Mouse (Mus musculus) forebrain, embryonic 16.5 days (tissue): ENCODE data around the gene Atxn2l. TPM values are rescaled to one million over a fixed set of nuclear protein-coding genes. Genes with fewer than 3 reads are reported as not detected.

Experiments
- ATAC-seq: fragments of 200-750 bp; cut with Nextera tagmentation; 2 replicates; pipeline ENCODE4 v1.8.0; 2017; ENCODE audit warnings: mild to moderate bottlenecking, moderate library complexity
- H3K27ac ChIP-seq: fragments of 300-500 bp; sonication (generic); 2 replicates; pipeline ENCODE4 v1.5.1; 2014; ENCODE audit warnings: low read length, control low read depth
- H3K27me3 ChIP-seq: fragments of 300-500 bp; sonication (generic); replicated peaks from 2 replicates; pipeline ENCODE4 v1.6.1; 2014; ENCODE audit warnings: low read length; ENCODE audit not compliant: control insufficient read depth, insufficient read depth
- H3K36me3 ChIP-seq: fragments of 300-500 bp; sonication (generic); 2 replicates; pipeline ENCODE4 v1.6.1; 2014; ENCODE audit not compliant: control insufficient read depth, insufficient read depth
- H3K4me1 ChIP-seq: fragments of 300-500 bp; sonication (generic); replicated peaks from 2 replicates; pipeline ENCODE4 v1.6.1; 2014; ENCODE audit warnings: low read length; ENCODE audit not compliant: control insufficient read depth, insufficient read depth
- H3K4me2 ChIP-seq: fragments of 300-500 bp; sonication (generic); 2 replicates; pipeline ENCODE4 v1.6.1; 2014; ENCODE audit warnings: mild to moderate bottlenecking, low read length, control low read depth
- H3K4me3 ChIP-seq: fragments of 300-500 bp; sonication (generic); replicated peaks from 2 replicates; pipeline ENCODE4 v1.5.1; 2014; ENCODE audit warnings: mild to moderate bottlenecking, low read length, control low read depth
- H3K9ac ChIP-seq: fragments of 300-500 bp; sonication (generic); replicated peaks from 2 replicates; pipeline ENCODE4 v1.6.1; 2014; ENCODE audit warnings: low read depth, low read length, control low read depth
- H3K9me3 ChIP-seq: fragments of 300-500 bp; sonication (generic); 2 replicates; pipeline ENCODE4 v1.6.1; 2016; ENCODE audit warnings: low read length; ENCODE audit not compliant: control insufficient read depth
- WGBS: fragments of 180-500 bp; shearing (Covaris S2); extraction: QIAGEN DNeasy Blood & Tissue Kit; methylation state at CpG from one replicate; pipeline ENCODE4 v1.1.7; 2014; 5-methylcytosine and 5-hydroxymethylcytosine counted together
- polyA plus RNA-seq: library from polyadenylated mRNA; unstranded; fragments of >200 nt; fragmentation: Nextera tagmentation; extraction: Ambion mirVana; gene quantifications from 2 replicates; pipeline ENCODE4 v1.2.1, GENCODE M21; 2015

Gene Atxn2l
- polyA plus RNA-seq, 1 experiment from 2014 or later = 69.9 TPM

DNA sequence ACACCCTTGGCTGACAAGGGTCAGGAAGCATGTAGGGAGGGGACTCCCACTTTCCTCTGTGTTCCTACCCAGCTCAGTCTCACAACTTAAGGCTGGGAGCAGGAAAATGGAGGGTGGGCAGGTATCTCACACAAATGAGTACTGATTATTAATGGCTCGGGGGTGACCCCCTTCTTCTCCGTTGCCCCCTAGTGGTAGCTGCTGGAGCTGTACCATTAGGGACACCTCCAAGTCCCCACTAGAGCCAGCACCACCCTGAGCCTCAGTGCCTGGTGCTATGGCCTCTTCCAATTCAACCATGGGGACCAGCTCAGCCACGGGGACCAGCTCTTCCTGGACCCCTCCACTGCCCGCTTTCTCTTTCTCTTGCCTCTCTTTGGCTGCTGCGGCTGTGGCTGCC is 36.0 kb downstream of the Atxn2l start:
- no peak overlapping the region for H3K4me3 ChIP-seq
- peaks cover 26% of the 10 kb centered on the region for H3K36me3 ChIP-seq
- 63% methylated on average over 5 of the region's 5 CpGs for WGBS
- no peaks in the 10 kb centered on the region for H3K4me1 ChIP-seq
- H3K27ac ChIP-seq = no peak overlapping the region
- no peaks in the 10 kb centered on the region for H3K9me3 ChIP-seq
- no peaks in the 10 kb centered on the region for H3K27me3 ChIP-seq
- H3K9ac ChIP-seq = no peak overlapping the region
- no peak overlapping the region for H3K4me2 ChIP-seq
- no peak for ATAC-seq

DNA sequence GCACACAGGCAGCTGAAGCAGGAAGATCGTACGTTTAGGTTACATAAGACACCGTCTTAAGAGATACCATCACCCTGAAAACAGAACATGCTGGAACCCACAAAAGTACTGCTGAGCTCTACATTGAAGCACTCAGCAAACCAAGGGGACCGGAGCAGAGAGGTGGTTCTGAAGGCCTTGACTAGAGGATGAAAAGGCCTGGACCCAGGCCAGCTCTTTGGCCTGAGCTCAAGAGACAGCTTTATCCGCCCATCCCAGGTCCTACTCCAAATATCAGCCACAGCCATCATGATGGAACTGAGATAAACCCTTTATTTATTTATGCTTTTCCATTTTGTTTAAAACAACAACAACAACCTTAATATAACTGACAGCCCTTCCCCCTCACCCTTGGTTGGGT is 36.5 kb downstream of the Atxn2l start:
- Histone ChIP-seq H3K4me2 (no peak overlapping the region), H3K27ac (no peak overlapping the region), H3K36me3 (peaks cover 26% of the 10 kb centered on the region), H3K9me3 (no peaks in the 10 kb centered on the region), H3K4me1 (no peaks in the 10 kb centered on the region), H3K27me3 (no peaks in the 10 kb centered on the region), H3K4me3 (no peak overlapping the region), H3K9ac (no peak overlapping the region)
- no peak for ATAC-seq
- 91% methylated on average over 5 of the region's 5 CpGs for WGBS

DNA sequence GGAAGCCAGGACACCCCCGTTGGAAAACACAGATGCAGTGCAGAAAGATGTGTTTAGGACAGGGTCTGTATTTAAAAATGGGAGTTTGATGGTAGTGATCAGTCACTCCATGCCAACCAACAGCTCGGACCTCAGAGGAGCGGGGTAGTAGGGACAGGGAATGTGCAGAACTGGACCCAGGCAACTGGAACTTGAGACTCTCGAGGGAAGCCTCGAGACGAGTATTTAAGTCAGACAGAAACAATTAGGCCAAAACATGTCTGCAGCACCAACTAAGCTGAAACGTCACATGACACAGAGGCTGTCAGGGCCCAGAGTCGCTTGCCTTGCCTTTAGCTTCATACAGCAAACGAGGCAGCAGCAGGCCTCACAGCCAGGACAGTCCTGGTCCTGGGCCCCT is 37.1 kb downstream of the Atxn2l start:
- Histone ChIP-seq H3K36me3 (peaks cover 22% of the 10 kb centered on the region), H3K4me2 (no peak overlapping the region), H3K9ac (no peak overlapping the region), H3K4me3 (no peak overlapping the region), H3K27me3 (no peaks in the 10 kb centered on the region), H3K4me1 (no peaks in the 10 kb centered on the region), H3K9me3 (no peaks in the 10 kb centered on the region), H3K27ac (no peak overlapping the region)
- WGBS = 72% methylated on average over 9 of the region's 9 CpGs
- no peak for ATAC-seq

DNA sequence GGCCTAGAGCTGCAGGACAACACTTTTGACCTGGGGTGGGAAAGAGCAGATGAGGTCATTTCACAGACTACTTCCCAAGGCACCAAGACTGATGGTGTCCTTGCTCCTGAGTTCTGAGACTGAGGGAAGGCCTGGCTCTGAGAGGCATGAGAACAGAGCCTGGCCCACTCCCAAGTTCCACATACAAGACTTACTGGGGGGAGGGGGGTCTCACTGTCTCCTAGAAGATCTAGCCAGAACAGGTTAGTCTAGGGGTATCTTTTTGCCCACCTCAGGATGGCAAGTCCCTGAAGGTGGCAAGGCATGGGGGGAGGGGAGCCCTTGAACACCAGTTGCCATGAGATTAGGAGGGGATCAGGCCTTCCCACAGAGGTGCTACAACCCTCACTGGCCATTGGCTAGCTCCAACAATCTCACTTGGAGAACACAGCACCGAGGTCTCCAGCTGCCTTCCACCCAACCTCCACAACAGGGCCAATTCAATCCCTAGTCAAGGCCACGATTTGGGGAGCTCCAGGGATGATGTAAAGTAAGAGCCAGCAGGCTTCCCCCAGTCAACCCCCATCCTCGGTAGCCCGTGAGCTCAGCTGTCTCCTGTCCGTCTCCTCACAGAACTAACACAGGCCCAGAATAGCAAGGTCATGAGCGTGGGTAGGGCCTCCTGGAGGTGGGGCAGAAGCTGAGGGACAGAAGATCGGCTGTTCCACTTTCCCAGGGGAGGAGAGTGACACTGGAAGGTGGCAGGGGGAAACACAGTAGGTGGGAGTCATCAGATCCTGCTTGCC is 37.8 kb downstream of the Atxn2l start:
- ATAC-seq = no peak
- H3K9ac ChIP-seq = no peak overlapping the region
- H3K4me1 ChIP-seq = no peaks in the 10 kb centered on the region
- H3K27ac ChIP-seq = no peak overlapping the region
- 62% methylated on average over 7 of the region's 7 CpGs for WGBS
- H3K27me3 ChIP-seq = no peaks in the 10 kb centered on the region
- no peak overlapping the region for H3K4me2 ChIP-seq
- no peak overlapping the region for H3K4me3 ChIP-seq
- H3K9me3 ChIP-seq = no peaks in the 10 kb centered on the region
- peaks cover 16% of the 10 kb centered on the region for H3K36me3 ChIP-seq

DNA sequence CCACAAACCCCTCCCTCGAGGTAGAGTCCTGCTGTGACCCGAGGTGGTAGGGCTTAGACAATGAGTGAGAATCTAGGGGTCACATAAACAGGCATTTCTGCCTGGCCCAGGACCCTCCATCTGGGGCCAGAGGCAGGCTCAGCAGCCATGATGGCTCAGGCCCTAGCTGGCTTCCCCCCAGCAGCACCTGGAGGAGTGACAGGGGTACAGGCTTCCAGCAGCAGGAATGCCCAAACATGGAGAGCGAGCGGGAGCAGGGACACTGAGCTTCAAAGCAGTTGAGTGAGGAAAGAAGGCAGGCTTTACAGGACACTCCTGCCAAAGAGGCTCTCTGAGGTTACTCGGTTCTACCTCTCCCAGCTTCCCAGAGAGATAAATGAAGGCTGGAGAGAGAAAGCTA is 38.4 kb downstream of the Atxn2l start:
- Histone ChIP-seq H3K4me1 (no peaks in the 10 kb centered on the region), H3K4me3 (no peak overlapping the region), H3K27me3 (no peaks in the 10 kb centered on the region), H3K9ac (no peak overlapping the region), H3K36me3 (peaks cover 16% of the 10 kb centered on the region), H3K27ac (no peak overlapping the region), H3K9me3 (no peaks in the 10 kb centered on the region), H3K4me2 (no peak overlapping the region)
- no peak for ATAC-seq
- WGBS = 46% methylated on average over 5 of the region's 5 CpGs

DNA sequence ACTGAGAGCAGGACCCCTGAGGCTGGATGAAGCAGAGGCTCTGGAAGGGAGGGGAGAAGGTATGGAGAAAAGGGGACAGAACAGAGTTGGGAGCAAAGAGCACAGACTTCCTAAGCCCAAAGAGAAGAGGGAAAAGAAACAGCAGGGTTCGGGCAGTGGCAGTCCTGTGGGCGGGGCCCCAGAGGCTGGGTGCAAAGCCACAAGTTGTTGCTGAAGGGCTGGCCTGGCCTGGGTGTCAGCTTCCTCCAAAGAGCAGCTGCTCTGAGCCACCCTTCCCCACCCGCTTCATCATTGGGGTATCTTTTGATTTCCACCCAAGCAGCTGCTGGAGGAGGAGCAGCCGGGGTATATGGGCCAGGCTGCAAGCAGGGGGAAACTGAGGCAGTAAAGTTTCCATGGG is 39.1 kb downstream of the Atxn2l start:
- Histone ChIP-seq H3K27me3 (no peaks in the 10 kb centered on the region), H3K9ac (no peak overlapping the region), H3K4me3 (no peak overlapping the region), H3K27ac (no peak overlapping the region), H3K36me3 (peaks cover 11% of the 10 kb centered on the region), H3K9me3 (no peaks in the 10 kb centered on the region), H3K4me1 (no peaks in the 10 kb centered on the region), H3K4me2 (no peak overlapping the region)
- no peak for ATAC-seq
- WGBS = 61% methylated on average over 4 of the region's 4 CpGs

DNA sequence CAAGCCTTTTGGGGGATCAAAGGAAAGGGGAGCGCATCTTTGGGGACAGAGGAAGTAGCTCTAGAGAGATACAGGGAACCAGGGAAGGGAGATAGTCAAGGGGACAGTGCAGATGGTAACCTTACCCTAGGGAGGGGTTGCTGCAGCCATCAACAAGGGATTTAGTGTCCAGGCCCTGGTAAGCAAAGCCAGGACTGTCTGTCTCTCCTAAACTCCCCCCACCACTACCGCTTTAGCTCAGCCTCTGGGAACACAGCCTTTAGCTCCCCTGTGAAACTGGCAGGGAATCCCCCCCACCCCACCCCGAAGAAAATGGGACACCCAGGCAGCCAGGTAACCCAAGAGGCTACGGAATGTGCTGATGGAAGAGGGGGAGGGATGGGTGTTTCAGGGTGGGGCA is 39.7 kb downstream of the Atxn2l start:
- Histone ChIP-seq H3K4me3 (no peak overlapping the region), H3K9me3 (no peaks in the 10 kb centered on the region), H3K27ac (no peak overlapping the region), H3K9ac (no peak overlapping the region), H3K27me3 (no peaks in the 10 kb centered on the region), H3K4me1 (no peaks in the 10 kb centered on the region), H3K4me2 (no peak overlapping the region), H3K36me3 (peaks cover 11% of the 10 kb centered on the region)
- ATAC-seq = no peak
- WGBS = 70% methylated on average over 4 of the region's 4 CpGs

DNA sequence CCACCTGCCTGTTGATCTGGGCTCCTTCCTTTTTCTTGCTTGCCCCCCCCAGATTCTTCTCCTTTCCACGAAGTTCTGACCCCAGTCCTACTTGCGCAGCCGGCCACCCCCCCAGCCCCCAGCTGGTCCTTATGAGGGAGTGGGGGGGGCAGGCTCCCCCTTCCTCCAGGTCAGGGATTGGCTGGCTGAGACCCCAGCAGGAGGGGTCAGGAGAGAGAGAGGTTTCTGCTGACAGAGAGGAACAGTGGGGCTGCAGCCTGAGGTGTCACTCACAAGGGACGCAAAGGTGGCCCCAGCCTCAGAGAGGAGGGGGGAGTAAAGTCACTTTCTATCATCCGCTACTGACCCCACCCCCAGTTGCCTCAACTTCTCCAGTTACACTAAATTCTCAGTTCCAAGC is 40.2 kb downstream of the Atxn2l start, which contains the start of gene Atp2a1:
Gene Atp2a1 (minus strand): TSS at position 105 of the 400 bp plus-strand sequence.
- WGBS = 58% methylated on average over 5 of the region's 5 CpGs
- Histone ChIP-seq H3K27me3 (no peaks in the 10 kb centered on the region), H3K4me1 (no peaks in the 10 kb centered on the region), H3K4me2 (no peak within 1 kb of the TSS), H3K9ac (no peak within 1 kb of the TSS), H3K36me3 (peaks cover 11% of the 10 kb centered on the region), H3K4me3 (no peak within 1 kb of the TSS), H3K27ac (no peak within 1 kb of the TSS), H3K9me3 (no peaks in the 10 kb centered on the region)
- no peak for ATAC-seq

DNA sequence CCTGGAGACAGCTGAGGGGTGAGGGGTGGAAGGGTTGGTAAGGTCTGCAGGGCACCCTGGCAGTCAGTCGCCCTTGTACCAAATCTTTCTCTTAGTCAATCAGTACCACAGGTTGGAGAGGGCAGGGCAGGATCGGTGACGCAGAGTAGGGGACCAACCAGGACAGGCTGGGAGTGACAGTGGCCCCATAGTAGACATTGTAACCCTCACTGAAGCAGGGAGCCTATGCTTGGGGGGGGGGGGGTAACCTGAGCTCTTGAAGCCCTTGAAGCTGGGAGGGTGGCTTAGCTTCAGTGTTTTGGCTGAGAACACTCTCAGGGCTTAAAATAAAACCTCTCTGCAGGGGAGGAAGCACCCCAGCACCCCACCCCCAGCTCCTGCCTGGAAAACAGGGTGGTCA is 41.6 kb downstream of the Atxn2l start:
- no peak for ATAC-seq
- no peaks in the 10 kb centered on the region for H3K9me3 ChIP-seq
- WGBS = 71% methylated on average over 3 of the region's 3 CpGs

More for the DNA sequence above, 41.6 kb downstream of the Atxn2l start:
- Histone ChIP-seq H3K4me2 (no peak overlapping the region), H3K9ac (no peak overlapping the region), H3K27ac (no peak overlapping the region), H3K27me3 (no peaks in the 10 kb centered on the region), H3K4me1 (no peaks in the 10 kb centered on the region), H3K4me3 (no peak overlapping the region), H3K36me3 (no peaks in the 10 kb centered on the region)
